Mouse (Mus musculus) heart, embryonic 16.5 days (tissue): Measurements from ENCODE around the gene Fjx1. TPM values are rescaled to one million over a fixed set of nuclear protein-coding genes. Genes with fewer than 3 reads are reported as not detected.

Source experiments
- ATAC-seq: fragments of 200-750 bp; cut with Nextera tagmentation; replicated peaks from 2 replicates; pipeline ENCODE4 v1.8.0; 2017; ENCODE audit warnings: moderate number of reproducible peaks; ENCODE audit not compliant: insufficient read depth, low FRiP score; ENCODE audit errors: extremely low read depth
- H3K27ac ChIP-seq: fragments of 300-500 bp; sonication (generic); 2 replicates; pipeline ENCODE4 v1.5.1; 2014; ENCODE audit warnings: mild to moderate bottlenecking, low read length, control low read depth, moderate library complexity
- H3K27me3 ChIP-seq: fragments of 300-500 bp; sonication (generic); 2 replicates; pipeline ENCODE4 v1.6.1; 2014; ENCODE audit warnings: low read length, mixed read lengths; ENCODE audit not compliant: control insufficient read depth, insufficient read depth
- H3K36me3 ChIP-seq: fragments of 300-500 bp; sonication (generic); 2 replicates; pipeline ENCODE4 v1.6.1; 2014; ENCODE audit not compliant: control insufficient read depth, insufficient read depth
- H3K4me1 ChIP-seq: fragments of 300-500 bp; sonication (generic); 2 replicates; pipeline ENCODE4 v1.6.1; 2014; ENCODE audit warnings: low read length, mixed read lengths; ENCODE audit not compliant: control insufficient read depth, insufficient read depth
- H3K4me2 ChIP-seq: fragments of 300-500 bp; sonication (generic); 2 replicates; pipeline ENCODE4 v1.6.1; 2014; ENCODE audit warnings: low read depth, mild to moderate bottlenecking, control low read depth, low read length
- H3K4me3 ChIP-seq: fragments of 300-500 bp; sonication (generic); 2 replicates; pipeline ENCODE4 v1.5.1; 2014; ENCODE audit warnings: mild to moderate bottlenecking, control low read depth, low read length
- H3K9ac ChIP-seq: fragments of 300-500 bp; sonication (generic); 2 replicates; pipeline ENCODE4 v1.6.1; 2014; ENCODE audit warnings: low read length, control low read depth
- H3K9me3 ChIP-seq: fragments of 300-500 bp; sonication (generic); replicated peaks from 2 replicates; pipeline ENCODE4 v1.6.1; 2016; ENCODE audit warnings: low read length; ENCODE audit not compliant: control insufficient read depth
- WGBS: fragments of 180-500 bp; shearing (Covaris S2); extraction: QIAGEN DNeasy Blood & Tissue Kit; methylation state at CpG from one replicate; pipeline ENCODE4 v1.1.7; 2014; 5-methylcytosine and 5-hydroxymethylcytosine counted together
- polyA plus RNA-seq: library from polyadenylated mRNA; unstranded; fragments of >200 nt; fragmentation: Nextera tagmentation; extraction: Ambion mirVana; gene quantifications from 2 replicates; pipeline ENCODE4 v1.2.1, GENCODE M21; 2015

The Fjx1 gene
- polyA plus RNA-seq, 1 experiment from 2014 or later: 1.6 TPM

GRCm38 (mm10) chr2:102437357-102438030 is 14.8 kb downstream of the Fjx1 start:
- Histone ChIP-seq H3K36me3 (no peaks in the 10 kb centered on the region), H3K9ac (no peak overlapping the region), H3K4me3 (no peak overlapping the region), H3K27ac (no peak overlapping the region), H3K27me3 (0 out of 2 replicates have a peak, but pooled peaks cover 2% of the 10 kb centered on the region), H3K4me2 (no peak overlapping the region), H3K9me3 (no peaks in the 10 kb centered on the region), H3K4me1 (no peaks in the 10 kb centered on the region)
- 58% methylated on average over 8 of the region's 8 CpGs for WGBS
- no peak for ATAC-seq

GRCm38 (mm10) chr2:102433879-102434278 is 18.4 kb downstream of the Fjx1 start:
- Histone ChIP-seq H3K4me2 (no peak overlapping the region), H3K27me3 (0 out of 2 replicates have a peak, but pooled peaks cover 2% of the 10 kb centered on the region), H3K9me3 (no peaks in the 10 kb centered on the region), H3K27ac (no peak overlapping the region), H3K4me1 (no peaks in the 10 kb centered on the region), H3K9ac (no peak overlapping the region), H3K36me3 (no peaks in the 10 kb centered on the region), H3K4me3 (no peak overlapping the region)
- 88% methylated on average over 1 of the region's 1 CpGs for WGBS
- ATAC-seq: no peak

GRCm38 (mm10) chr2:102431084-102431483 is 21.2 kb downstream of the Fjx1 start:
- Histone ChIP-seq H3K4me1 (no peaks in the 10 kb centered on the region), H3K9me3 (no peaks in the 10 kb centered on the region), H3K4me3 (no peak overlapping the region), H3K36me3 (no peaks in the 10 kb centered on the region), H3K27me3 (no peaks in the 10 kb centered on the region), H3K9ac (no peak overlapping the region), H3K27ac (no peak overlapping the region), H3K4me2 (no peak overlapping the region)
- no peak for ATAC-seq
- 58% methylated on average over 4 of the region's 4 CpGs for WGBS

GRCm38 (mm10) chr2:102427974-102428373 is 24.3 kb downstream of the Fjx1 start:
- H3K9ac ChIP-seq: no peak overlapping the region
- H3K36me3 ChIP-seq: no peaks in the 10 kb centered on the region
- no peak overlapping the region for H3K4me2 ChIP-seq
- no peaks in the 10 kb centered on the region for H3K27me3 ChIP-seq
- no peaks in the 10 kb centered on the region for H3K9me3 ChIP-seq
- ATAC-seq: no peak
- no peak overlapping the region for H3K4me3 ChIP-seq
- no peak overlapping the region for H3K27ac ChIP-seq
- H3K4me1 ChIP-seq: no peaks in the 10 kb centered on the region

- Histone ChIP-seq H3K9me3 (no peaks in the 10 kb centered on the region), H3K4me1 (no peaks in the 10 kb centered on the region), H3K4me3 (no peak overlapping the region), H3K9ac (no peak overlapping the region), H3K36me3 (no peaks in the 10 kb centered on the region), H3K27me3 (no peaks in the 10 kb centered on the region), H3K27ac (no peak overlapping the region), H3K4me2 (no peak overlapping the region)
- whole genome bisulfite sequencing: 80% methylated on average over 3 of the region's 3 CpGs
- no peak for ATAC-seq
Observed at GRCm38 (mm10) chr2:102426434-102426833, 25.9 kb downstream of the Fjx1 start.

GRCm38 (mm10) chr2:102416149-102416743 is 36.1 kb downstream of the Fjx1 start:
- 74% methylated on average over 14 of the region's 14 CpGs for WGBS

GRCm38 (mm10) chr2:102412738-102413137 is 39.6 kb downstream of the Fjx1 start:
- no peaks in the 10 kb centered on the region for H3K9me3 ChIP-seq
- WGBS: 59% methylated on average over 2 of the region's 2 CpGs

More at GRCm38 (mm10) chr2:102416149-102416743, 36.1 kb downstream of the Fjx1 start:
- Histone ChIP-seq H3K27ac (no peak overlapping the region), H3K9me3 (no peaks in the 10 kb centered on the region), H3K4me2 (no peak overlapping the region), H3K36me3 (no peaks in the 10 kb centered on the region), H3K9ac (no peak overlapping the region), H3K27me3 (no peaks in the 10 kb centered on the region), H3K4me1 (no peaks in the 10 kb centered on the region), H3K4me3 (no peak overlapping the region)
- ATAC-seq: no peak

GRCm38 (mm10) chr2:102410615-102411014 is 41.7 kb downstream of the Fjx1 start:
- 37% methylated on average over 4 of the region's 4 CpGs for WGBS
- ATAC-seq: no peak
- Histone ChIP-seq H3K27me3 (no peaks in the 10 kb centered on the region), H3K36me3 (no peaks in the 10 kb centered on the region), H3K27ac (no peak overlapping the region), H3K9me3 (no peaks in the 10 kb centered on the region), H3K9ac (no peak overlapping the region), H3K4me2 (no peak overlapping the region), H3K4me3 (no peak overlapping the region), H3K4me1 (peaks cover 15% of the 10 kb centered on the region)

More at GRCm38 (mm10) chr2:102412738-102413137, 39.6 kb downstream of the Fjx1 start:
- H3K9ac ChIP-seq: no peak overlapping the region
- no peak overlapping the region for H3K4me3 ChIP-seq
- H3K27me3 ChIP-seq: no peaks in the 10 kb centered on the region
- peaks cover 5% of the 10 kb centered on the region for H3K4me1 ChIP-seq
- no peak for ATAC-seq
- H3K36me3 ChIP-seq: no peaks in the 10 kb centered on the region
- H3K4me2 ChIP-seq: no peak overlapping the region
- H3K27ac ChIP-seq: no peak overlapping the region

GRCm38 (mm10) chr2:102409741-102410140 is 42.6 kb downstream of the Fjx1 start:
- Histone ChIP-seq H3K36me3 (no peaks in the 10 kb centered on the region), H3K4me1 (peaks cover 15% of the 10 kb centered on the region), H3K4me3 (no peak overlapping the region), H3K4me2 (no peak overlapping the region), H3K9me3 (no peaks in the 10 kb centered on the region), H3K9ac (no peak overlapping the region), H3K27me3 (no peaks in the 10 kb centered on the region), H3K27ac (no peak overlapping the region)
- 83% methylated on average over 3 of the region's 3 CpGs for WGBS
- no peak for ATAC-seq
